ENCODE assay signal across 16 mouse cellular contexts in the genomic region with DNA sequence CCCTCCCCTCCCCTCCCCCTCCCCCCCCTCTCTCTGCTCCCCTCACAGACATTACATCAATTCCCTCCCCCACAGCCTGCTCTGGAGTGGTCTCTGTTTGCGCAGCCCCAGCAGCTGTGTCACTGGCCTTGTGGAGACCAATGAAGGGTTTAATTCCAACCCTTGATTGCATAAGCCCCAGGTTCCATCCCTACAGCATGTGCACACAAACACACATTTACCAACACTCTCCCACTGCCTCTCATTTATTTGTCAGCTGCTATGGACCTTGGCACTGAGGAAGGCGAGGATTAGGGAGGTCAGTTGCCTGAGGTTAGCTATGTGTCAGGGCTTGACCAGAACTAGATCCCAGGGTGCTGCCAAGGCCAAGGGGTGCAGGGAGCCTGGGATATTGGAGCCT. TPM values are rescaled to one million over a fixed set of nuclear protein-coding genes. Genes with fewer than 3 reads are reported as not detected.
DNase-seq lines count a peak whose midpoint lies in the region; ATAC-seq and TF ChIP-seq lines count a peak whose summit lies in the region.
"Had no signal": no experiment of that assay in that cellular context is flagged by ENCODE, and none has a peak within 500 bp of the region (broad histone marks: within the 10 kb centered on the region; RNA-seq: fewer than 3 reads in every experiment).

No protein-coding gene starts in this region.

- no peak overlapping the region for H3K4me3 ChIP-seq in hindbrain, postnatal 0 days (ENCODE audit: low read length)
- H3K4me3 ChIP-seq in hindbrain, embryonic 14.5 days (replicated peaks; ENCODE audit: low read length), result no peak overlapping the region
- no peak overlapping the region for H3K4me3 ChIP-seq in liver, embryonic 14.5 days (ENCODE audit: insufficient read depth in 1 of 2, low read depth in 2 of 2, low read length in 2 of 2)
- no peak overlapping the region for H3K4me3 ChIP-seq in forebrain, embryonic 14.5 days (ENCODE audit: low read depth, low read length)
- H3K4me3 ChIP-seq in forebrain, embryonic 12.5 days (replicated peaks), result no peak overlapping the region
- H3K4me3 ChIP-seq: hindbrain, embryonic 12.5 days; limb, embryonic 10.5 days; neural tube, embryonic 12.5 days had no signal

- no peaks in the 10 kb centered on the region for H3K36me3 ChIP-seq in hindbrain, postnatal 0 days (ENCODE audit: insufficient read depth, low read length)
- no peaks in the 10 kb centered on the region for H3K36me3 ChIP-seq in hindbrain, embryonic 14.5 days (replicated peaks; ENCODE audit: control insufficient read depth, insufficient read depth)
- H3K36me3 ChIP-seq in liver, embryonic 14.5 days (replicated peaks; ENCODE audit: control insufficient read depth, insufficient read depth, low read depth), result no peaks in the 10 kb centered on the region
- H3K36me3 ChIP-seq in forebrain, embryonic 14.5 days (ENCODE audit: control insufficient read depth, insufficient read depth, low read length), result no peaks in the 10 kb centered on the region
- no peaks in the 10 kb centered on the region for H3K36me3 ChIP-seq in forebrain, embryonic 12.5 days (replicated peaks)
- H3K36me3 ChIP-seq: hindbrain, embryonic 12.5 days; neural tube, embryonic 12.5 days had no signal

- no peak for TF ChIP-seq EP300 in liver, embryonic 14.5 days (IDR thresholded peaks at IDR 0.05; ENCODE audit: low read depth)

- no peak overlapping the region for H3K4me2 ChIP-seq in hindbrain, postnatal 0 days (ENCODE audit: low read depth, low read length)
- H3K4me2 ChIP-seq in hindbrain, embryonic 14.5 days (replicated peaks), result no peak overlapping the region
- no peak overlapping the region for H3K4me2 ChIP-seq in liver, embryonic 14.5 days (ENCODE audit: low read depth)
- no peak overlapping the region for H3K4me2 ChIP-seq in forebrain, embryonic 14.5 days (ENCODE audit: low read length)
- H3K4me2 ChIP-seq in forebrain, embryonic 12.5 days, result no peak overlapping the region
- H3K4me2 ChIP-seq: hindbrain, embryonic 12.5 days; midbrain, embryonic 11.5 days; neural tube, embryonic 12.5 days had no signal

- no peak for ATAC-seq in hindbrain, postnatal 0 days
- ATAC-seq in hindbrain, embryonic 14.5 days (ENCODE audit: low FRiP score), result no peak
- ATAC-seq in liver, embryonic 14.5 days (ENCODE audit: insufficient read depth), result peak; percentile 57
- no peak for ATAC-seq in forebrain, embryonic 14.5 days
- ATAC-seq in forebrain, embryonic 12.5 days (ENCODE audit: low FRiP score), result no peak
- ATAC-seq: CD4-positive, CD25-positive, alpha-beta regulatory T cell, adult 4 months had no signal

- H3K27ac ChIP-seq in hindbrain, postnatal 0 days, result no peak overlapping the region
- no peak overlapping the region for H3K27ac ChIP-seq in hindbrain, embryonic 14.5 days
- H3K27ac ChIP-seq in liver, embryonic 14.5 days, result no peak overlapping the region
- no peak overlapping the region for H3K27ac ChIP-seq in forebrain, embryonic 14.5 days (ENCODE audit: low read depth, low read length)
- no peak overlapping the region for H3K27ac ChIP-seq in forebrain, embryonic 12.5 days
- H3K27ac ChIP-seq: hindbrain, embryonic 12.5 days; limb, embryonic 10.5 days; neural tube, embryonic 12.5 days had no signal

- no peaks in the 10 kb centered on the region for H3K9me3 ChIP-seq in hindbrain, postnatal 0 days (ENCODE audit: low read length)
- H3K9me3 ChIP-seq in hindbrain, embryonic 14.5 days (ENCODE audit: control insufficient read depth, low read length), result no peaks in the 10 kb centered on the region
- H3K9me3 ChIP-seq in liver, embryonic 14.5 days (ENCODE audit: control insufficient read depth, low read length), result no peaks in the 10 kb centered on the region
- H3K9me3 ChIP-seq in forebrain, embryonic 14.5 days (replicated peaks; ENCODE audit: control insufficient read depth, low read length), result no peaks in the 10 kb centered on the region
- H3K9me3 ChIP-seq in forebrain, embryonic 12.5 days, result no peaks in the 10 kb centered on the region
- H3K9me3 ChIP-seq: hindbrain, embryonic 12.5 days; limb, embryonic 10.5 days; neural tube, embryonic 12.5 days had no signal

- 0 out of 2 replicates have a peak, but pooled peaks cover 2% of the 10 kb centered on the region for H3K4me1 ChIP-seq in hindbrain, postnatal 0 days (ENCODE audit: insufficient read depth, low read length)
- H3K4me1 ChIP-seq in hindbrain, embryonic 14.5 days (replicated peaks; ENCODE audit: control insufficient read depth, insufficient read depth, low read length), result peaks cover 7% of the 10 kb centered on the region; the same call in 1 of the 2 replicates
- H3K4me1 ChIP-seq in liver, embryonic 14.5 days (replicated peaks; ENCODE audit: control insufficient read depth in 2 of 2, insufficient read depth in 2 of 2, low read length in 1 of 2), result peaks cover 0 to 8% of the 10 kb centered on the region in 2 experiments; a peak in 2 of 4 replicates
- peaks cover 6% of the 10 kb centered on the region for H3K4me1 ChIP-seq in forebrain, embryonic 14.5 days (ENCODE audit: control insufficient read depth, insufficient read depth, low read length)
- peaks cover 13% of the 10 kb centered on the region for H3K4me1 ChIP-seq in forebrain, embryonic 12.5 days

- 53% methylated on average over 2 of the region's 2 CpGs for WGBS in hindbrain, postnatal 0 days
- WGBS in hindbrain, embryonic 14.5 days, result 58% methylated on average over 2 of the region's 2 CpGs
- 16% methylated on average over 2 of the region's 2 CpGs for WGBS in liver, embryonic 14.5 days (ENCODE audit: insufficient replicate concordance)
- WGBS in forebrain, embryonic 14.5 days, result 60% methylated on average over 2 of the region's 2 CpGs
- WGBS in forebrain, embryonic 12.5 days, result 69% methylated on average over 2 of the region's 2 CpGs

- no peak overlapping the region for H3K9ac ChIP-seq in hindbrain, postnatal 0 days (replicated peaks; ENCODE audit: low read length)
- H3K9ac ChIP-seq in hindbrain, embryonic 14.5 days, result no peak overlapping the region
- no peak overlapping the region for H3K9ac ChIP-seq in liver, embryonic 14.5 days (replicated peaks)
- no peak overlapping the region for H3K9ac ChIP-seq in forebrain, embryonic 14.5 days (ENCODE audit: low read length)
- H3K9ac ChIP-seq in forebrain, embryonic 12.5 days, result no peak overlapping the region
- H3K9ac ChIP-seq: hindbrain, embryonic 12.5 days; neural tube, embryonic 12.5 days had no signal

- no peak for TF ChIP-seq CTCF in hindbrain, postnatal 0 days (IDR thresholded peaks at IDR 0.05; ENCODE audit: low read depth)
- TF ChIP-seq CTCF in liver, embryonic 14.5 days (IDR thresholded peaks at IDR 0.05; ENCODE audit: low read depth), result no peak

- peak; percentile 28 for DNase-seq in hindbrain, postnatal 0 days (ENCODE audit: low spot score)
- no peak for DNase-seq in hindbrain, embryonic 14.5 days (ENCODE audit: low spot score)
- peak; percentile 34 for DNase-seq in testis, postnatal 10 days (ENCODE audit: low spot score)
- DNase-seq in testis, postnatal 14 days (ENCODE audit: low spot score), result no peak
- DNase-seq in liver, embryonic 14.5 days (ENCODE audit: low read depth in 3 of 3, low spot score in 3 of 3), result no peak
- DNase-seq in forebrain, embryonic 14.5 days (ENCODE audit: low spot score), result no peak
- DNase-seq: embryo, embryonic 11 days; kidney, adult 11 months; lung, postnatal 10 days had no signal

- peaks cover 20% of the 10 kb centered on the region for H3K27me3 ChIP-seq in hindbrain, postnatal 0 days (ENCODE audit: insufficient read depth, low read length)
- H3K27me3 ChIP-seq in hindbrain, embryonic 14.5 days (ENCODE audit: control insufficient read depth, insufficient read depth, low read length), result peaks cover 34% of the 10 kb centered on the region
- peaks cover 2% of the 10 kb centered on the region; the same call in 1 of the 2 replicates for H3K27me3 ChIP-seq in liver, embryonic 14.5 days (ENCODE audit: control insufficient read depth, insufficient read depth, low read length)
- H3K27me3 ChIP-seq in forebrain, embryonic 14.5 days (replicated peaks; ENCODE audit: control insufficient read depth, insufficient read depth, low read length), result peaks cover 22% of the 10 kb centered on the region
- H3K27me3 ChIP-seq in forebrain, embryonic 12.5 days, result peaks cover 49% of the 10 kb centered on the region

RNA-seq across cellular contexts. Expression of a gene that starts 10.2 kb away (rescaled TPM):
- total RNA-seq in hindbrain, postnatal 0 days (2014; rRNA removed), result 3.9 and 4.7 TPM in 2 replicates
- 1.3 TPM in 2 replicates for polyA plus RNA-seq in hindbrain, postnatal 0 days (2015; fragmentation: Nextera tagmentation; extraction: Ambion mirVana)
- 1.7 and 2.4 TPM in 2 replicates for polyA plus RNA-seq in hindbrain, embryonic 14.5 days (2014; fragmentation: Nextera tagmentation; extraction: Ambion mirVana)
- 2.1 and 2.2 TPM in 2 replicates for polyA plus RNA-seq in liver, embryonic 14.5 days (2012; rRNA removed)
- 0.71 and 0.81 TPM in 2 replicates for polyA plus RNA-seq in liver, embryonic 14.5 days (2014; fragmentation: Nextera tagmentation; extraction: Ambion mirVana)
- polyA plus RNA-seq in forebrain, embryonic 14.5 days (2014; fragmentation: Nextera tagmentation; extraction: Ambion mirVana), result 0.77 and 1.1 TPM in 2 replicates
- polyA plus RNA-seq in forebrain, embryonic 12.5 days (2016; fragmentation: Nextera tagmentation; extraction: Ambion mirVana), result 1.4 and 1.7 TPM in 2 replicates
- polyA plus RNA-seq: CD4-positive, CD25-positive, alpha-beta regulatory T cell, adult 4 months had no signal

RNA-seq across cellular contexts. Expression of a gene that starts 32.3 kb away (rescaled TPM):
- total RNA-seq in hindbrain, postnatal 0 days (2014; rRNA removed), result 12.2 and 17.0 TPM in 2 replicates
- polyA plus RNA-seq in hindbrain, postnatal 0 days (2015; fragmentation: Nextera tagmentation; extraction: Ambion mirVana), result 8.6 and 8.7 TPM in 2 replicates
- polyA plus RNA-seq in hindbrain, embryonic 14.5 days (2014; fragmentation: Nextera tagmentation; extraction: Ambion mirVana), result 2.2 and 3.2 TPM in 2 replicates
- 5.9 and 6.0 TPM in 2 replicates for polyA plus RNA-seq in liver, embryonic 14.5 days (2012; rRNA removed)
- 6.9 and 7.8 TPM in 2 replicates for polyA plus RNA-seq in liver, embryonic 14.5 days (2014; fragmentation: Nextera tagmentation; extraction: Ambion mirVana)
- 1.2 and 1.9 TPM in 2 replicates for polyA plus RNA-seq in forebrain, embryonic 14.5 days (2014; fragmentation: Nextera tagmentation; extraction: Ambion mirVana)
- polyA plus RNA-seq in forebrain, embryonic 12.5 days (2016; fragmentation: Nextera tagmentation; extraction: Ambion mirVana), result 1.3 and 1.5 TPM in 2 replicates

RNA-seq across cellular contexts. Expression of a gene that starts 44.3 kb away (rescaled TPM):
- 65.0 and 74.1 TPM in 2 replicates for total RNA-seq in hindbrain, postnatal 0 days (2014; rRNA removed)
- 1.5 and 1.6 TPM in 2 replicates for polyA plus RNA-seq in hindbrain, postnatal 0 days (2015; fragmentation: Nextera tagmentation; extraction: Ambion mirVana)
- polyA plus RNA-seq in hindbrain, embryonic 14.5 days (2014; fragmentation: Nextera tagmentation; extraction: Ambion mirVana), result 0.84 and 1.8 TPM in 2 replicates
- not detected in 2 replicates for polyA plus RNA-seq in liver, embryonic 14.5 days (2012; rRNA removed)
- polyA plus RNA-seq in liver, embryonic 14.5 days (2014; fragmentation: Nextera tagmentation; extraction: Ambion mirVana), result not detected in 2 replicates
- polyA plus RNA-seq in forebrain, embryonic 14.5 days (2014; fragmentation: Nextera tagmentation; extraction: Ambion mirVana), result 0.87 and 1.0 TPM in 2 replicates
- polyA plus RNA-seq in forebrain, embryonic 12.5 days (2016; fragmentation: Nextera tagmentation; extraction: Ambion mirVana), result 0.95 and 1.2 TPM in 2 replicates
- total RNA-seq: heart, adult 8-10 months had no signal
- polyA plus RNA-seq: CD4-positive, CD25-positive, alpha-beta regulatory T cell, adult 4 months; limb, embryonic 10.5 days had no signal

Comparison
In these comparisons a context has a peak if more than half of its experiments do, and no peak if none do; other contexts are left out.
1. DNase-seq: peak in hindbrain, postnatal 0 days (single experiment) and testis, postnatal 10 days (single experiment); none in hindbrain, embryonic 14.5 days (single experiment), testis, postnatal 14 days (single experiment), liver, embryonic 14.5 days (0 of 3) and forebrain, embryonic 14.5 days (single experiment).